Mouse (Mus musculus) liver, embryonic 12.5 days (tissue): ENCODE results near the gene Fkbpl. TPM values are rescaled to one million over a fixed set of nuclear protein-coding genes. Genes with fewer than 3 reads are reported as not detected.

Experiments used
- ATAC-seq: fragments of 200-750 bp; cut with Nextera tagmentation; 2 replicates; pipeline ENCODE4 v1.8.0; 2017; ENCODE audit warnings: moderate number of reproducible peaks, mild to moderate bottlenecking, moderate library complexity
- H3K27ac ChIP-seq: fragments of 300-500 bp; sonication (generic); 2 replicates; pipeline ENCODE4 v1.5.1; 2016; ENCODE audit warnings: mild to moderate bottlenecking
- H3K27me3 ChIP-seq: fragments of 300-500 bp; sonication (generic); replicated peaks from 2 replicates; pipeline ENCODE4 v1.6.1; 2016; ENCODE audit warnings: mild to moderate bottlenecking, moderate library complexity
- H3K36me3 ChIP-seq: fragments of 300-500 bp; sonication (generic); 2 replicates; pipeline ENCODE4 v1.6.1; 2016; ENCODE audit warnings: mild to moderate bottlenecking, moderate library complexity
- H3K4me1 ChIP-seq: fragments of 300-500 bp; sonication (generic); 2 replicates; pipeline ENCODE4 v1.6.1; 2016
- H3K4me2 ChIP-seq: fragments of 300-500 bp; sonication (generic); 2 replicates; pipeline ENCODE4 v1.6.1; 2016; ENCODE audit warnings: mild to moderate bottlenecking, moderate library complexity
- H3K4me3 ChIP-seq: fragments of 300-500 bp; sonication (generic); 2 replicates; pipeline ENCODE4 v1.5.1; 2016; ENCODE audit warnings: mild to moderate bottlenecking, moderate library complexity
- H3K9ac ChIP-seq: fragments of 300-500 bp; sonication (generic); 2 replicates; pipeline ENCODE4 v1.6.1; 2016; ENCODE audit warnings: mild to moderate bottlenecking, moderate library complexity
- H3K9me3 ChIP-seq: fragments of 300-500 bp; sonication (generic); replicated peaks from 2 replicates; pipeline ENCODE4 v1.6.1; 2016; ENCODE audit warnings: mild to moderate bottlenecking, moderate library complexity
- WGBS: fragments of 180-500 bp; shearing (Covaris S2); methylation state at CpG from one replicate; pipeline ENCODE4 v1.1.7; 2016; ENCODE audit not compliant: insufficient replicate concordance; 5-methylcytosine and 5-hydroxymethylcytosine counted together
- polyA plus RNA-seq: library from polyadenylated mRNA; unstranded; fragments of >200 nt; fragmentation: Nextera tagmentation; extraction: Ambion mirVana; gene quantifications from 2 replicates; pipeline ENCODE4 v1.2.1, GENCODE M21; 2016

The Fkbpl gene
- polyA plus RNA-seq, 1 experiment from 2014 or later, result 7.1 TPM

DNA sequence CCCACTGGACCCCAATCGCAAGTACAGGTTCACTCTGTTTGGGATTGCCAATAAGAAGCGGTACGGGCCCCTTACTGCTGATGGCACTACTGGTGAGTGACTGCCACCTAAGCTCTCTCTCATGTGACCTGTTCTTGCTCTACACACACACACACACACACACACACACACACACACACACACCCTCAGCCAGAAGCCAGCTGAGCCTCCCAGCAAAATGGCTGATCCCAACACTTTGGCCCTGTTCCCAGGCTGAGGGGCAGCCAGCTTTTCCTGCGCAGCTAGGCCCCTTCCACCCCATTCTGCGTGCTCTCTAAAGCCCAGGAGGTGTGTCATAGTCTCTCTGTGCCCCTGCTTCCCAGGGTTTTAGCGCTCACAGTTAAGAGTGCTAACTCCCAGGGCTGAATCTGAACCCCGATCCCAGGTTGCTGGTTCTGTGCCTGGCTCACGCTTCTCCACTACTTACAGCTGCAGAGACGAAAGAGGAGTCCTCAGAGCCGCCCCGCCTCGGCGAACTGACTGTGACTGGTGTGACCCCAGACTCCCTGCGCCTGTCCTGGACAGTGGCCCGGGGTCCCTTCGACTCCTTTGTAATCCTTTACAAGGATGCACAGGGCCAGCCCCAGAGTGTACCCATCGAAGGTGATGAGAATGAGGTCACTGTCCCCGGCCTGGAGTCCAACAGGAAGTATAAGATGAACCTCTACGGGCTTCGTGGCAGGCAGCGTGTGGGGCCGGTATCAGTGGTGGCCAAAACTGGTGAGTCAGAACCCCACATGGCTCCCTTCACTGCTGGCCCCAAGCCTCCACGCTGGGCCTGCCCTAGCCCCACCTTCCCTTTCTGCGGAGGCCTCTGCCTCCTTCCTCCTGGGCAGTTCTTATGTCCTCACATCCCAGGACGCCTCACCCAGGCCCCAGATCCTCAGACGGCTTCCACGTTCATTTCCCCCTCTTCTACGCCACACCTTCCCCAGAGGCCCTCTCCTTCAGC is 40.9 kb downstream of the Fkbpl start:
- no peak overlapping the region for H3K4me3 ChIP-seq
- 55% methylated on average over 28 of the region's 28 CpGs for WGBS
- H3K9ac ChIP-seq, result no peak overlapping the region
- H3K9me3 ChIP-seq, result no peaks in the 10 kb centered on the region
- H3K27ac ChIP-seq, result no peak overlapping the region
- no peaks in the 10 kb centered on the region for H3K36me3 ChIP-seq
- no peak for ATAC-seq
- H3K4me1 ChIP-seq, result 0 out of 2 replicates have a peak, but pooled peaks cover 12% of the 10 kb centered on the region
- peaks cover 46% of the 10 kb centered on the region for H3K27me3 ChIP-seq
- no peak overlapping the region for H3K4me2 ChIP-seq

DNA sequence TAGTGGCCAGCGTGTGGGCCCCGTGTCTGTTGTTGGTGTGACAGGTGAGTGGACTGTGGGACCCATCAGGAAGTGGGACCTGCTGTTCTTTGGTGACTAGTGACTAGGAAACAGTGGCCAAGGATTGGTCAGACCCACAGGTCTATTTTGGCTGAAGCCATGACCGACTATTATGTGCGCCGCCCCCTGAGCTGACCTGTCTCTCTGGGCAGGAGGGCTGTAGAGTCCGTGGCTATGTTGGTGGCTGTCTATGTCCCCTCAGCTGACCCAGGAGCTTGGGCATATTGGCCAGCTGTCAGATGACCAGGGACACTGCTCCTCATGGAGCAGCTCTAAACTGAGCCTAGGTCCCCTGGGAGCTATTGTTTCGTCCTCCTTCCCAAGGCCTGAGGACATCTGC is 44.3 kb downstream of the Fkbpl start:
- no peak for ATAC-seq
- Histone ChIP-seq H3K9me3 (no peaks in the 10 kb centered on the region), H3K36me3 (no peaks in the 10 kb centered on the region), H3K4me1 (0 out of 2 replicates have a peak, but pooled peaks cover 3% of the 10 kb centered on the region), H3K27me3 (peaks cover 16% of the 10 kb centered on the region; the same call in 1 of the 2 replicates), H3K27ac (no peak overlapping the region), H3K4me3 (no peak overlapping the region), H3K4me2 (no peak overlapping the region), H3K9ac (no peak overlapping the region)
- WGBS, result 75% methylated on average over 7 of the region's 7 CpGs

DNA sequence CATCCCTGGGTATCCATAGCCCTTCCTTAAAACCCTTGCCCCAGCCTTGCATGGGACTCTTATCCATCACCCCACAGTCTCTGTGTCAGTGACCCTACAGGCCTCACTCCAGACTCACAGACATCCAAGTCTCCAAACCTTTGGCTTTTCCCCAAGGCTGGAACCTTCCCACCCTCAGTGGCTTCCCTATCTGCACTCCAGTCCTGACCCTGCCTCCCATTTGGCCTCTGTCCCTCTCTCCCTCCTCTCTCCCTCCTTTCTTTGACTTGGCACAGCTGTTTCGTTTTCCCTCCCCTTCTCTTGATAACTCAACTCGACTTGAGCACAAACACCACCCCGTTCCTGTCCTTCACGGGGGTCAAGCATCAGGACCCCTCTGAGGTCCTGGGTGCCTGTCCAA is 45.9 kb downstream of the Fkbpl start:
- Histone ChIP-seq H3K27me3 (peaks cover 2% of the 10 kb centered on the region; the same call in 1 of the 2 replicates), H3K9ac (no peak overlapping the region), H3K27ac (no peak overlapping the region), H3K4me3 (no peak overlapping the region), H3K4me1 (no peaks in the 10 kb centered on the region), H3K36me3 (no peaks in the 10 kb centered on the region), H3K9me3 (no peaks in the 10 kb centered on the region), H3K4me2 (no peak overlapping the region)
- WGBS, result 51% methylated on average over 4 of the region's 4 CpGs
- ATAC-seq, result no peak

DNA sequence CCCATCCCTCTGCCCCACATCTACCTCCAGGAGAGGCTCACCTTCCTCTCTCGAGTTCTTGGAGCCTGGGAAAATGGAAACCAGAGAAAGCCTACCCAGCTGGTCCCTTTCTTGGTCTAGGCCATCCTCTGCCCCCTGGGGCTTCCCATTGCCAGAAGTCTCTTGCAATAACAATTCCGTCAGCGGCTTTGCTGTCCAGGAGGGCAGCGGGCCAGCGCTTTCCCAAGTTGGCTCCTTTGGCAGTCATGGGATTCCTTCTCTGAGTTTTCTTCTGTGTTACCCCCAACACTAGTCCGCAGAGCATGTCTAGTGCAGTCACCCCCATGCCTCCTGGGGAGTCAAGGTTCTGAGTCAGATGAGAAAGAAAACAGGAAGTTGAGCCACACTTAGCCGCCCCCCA is 48.3 kb downstream of the Fkbpl start:
- Histone ChIP-seq H3K36me3 (no peaks in the 10 kb centered on the region), H3K9me3 (no peaks in the 10 kb centered on the region), H3K27ac (no peak overlapping the region), H3K9ac (no peak overlapping the region), H3K4me3 (no peak overlapping the region), H3K4me2 (no peak overlapping the region), H3K27me3 (no peaks in the 10 kb centered on the region; the same call in 1 of the 2 replicates), H3K4me1 (no peaks in the 10 kb centered on the region)
- ATAC-seq, result no peak
- 65% methylated on average over 7 of the region's 7 CpGs for WGBS

Other genes with a start within 250 kb of the Fkbpl start
- gene BC051142, start 245.9 kb upstream of the Fkbpl start, polyA plus RNA-seq, result 0.18 and 0.31 TPM in 2 replicates
- not detected in 2 replicates for gene Btnl4, start 167.4 kb upstream of the Fkbpl start, polyA plus RNA-seq
- gene Btnl6, start 127.4 kb upstream of the Fkbpl start, polyA plus RNA-seq, result not detected in 2 replicates
- 1.7 and 2.0 TPM in 2 replicates for gene Notch4, start 80.5 kb upstream of the Fkbpl start, polyA plus RNA-seq
- 10.7 and 11.0 TPM in 2 replicates for gene Gpsm3, start 55.0 kb upstream of the Fkbpl start, polyA plus RNA-seq
- 6.9 and 8.3 TPM in 2 replicates for gene Pbx2, start 53.5 kb upstream of the Fkbpl start, polyA plus RNA-seq
- gene Ager, start 46.9 kb upstream of the Fkbpl start, polyA plus RNA-seq, result 1.3 and 1.5 TPM in 2 replicates
- gene Rnf5, start 41.1 kb upstream of the Fkbpl start, polyA plus RNA-seq, result 94.8 and 101 TPM in 2 replicates
- gene Agpat1, start 40.5 kb upstream of the Fkbpl start, polyA plus RNA-seq, result 31.2 and 31.7 TPM in 2 replicates
- 0.45 and 0.50 TPM in 2 replicates for gene Egfl8, start 28.8 kb upstream of the Fkbpl start, polyA plus RNA-seq
- gene Ppt2, start 16.3 kb upstream of the Fkbpl start, polyA plus RNA-seq, result 13.7 and 13.9 TPM in 2 replicates
- gene Prrt1, start 15.2 kb upstream of the Fkbpl start, polyA plus RNA-seq, result not detected in 2 replicates
- gene Atf6b, start 2.4 kb downstream of the Fkbpl start, polyA plus RNA-seq, result 37.0 and 37.3 TPM in 2 replicates
- 0.04 and 0.05 TPM in 2 replicates for gene Tnxb, start 25.8 kb downstream of the Fkbpl start, polyA plus RNA-seq
- 0.42 and 0.61 TPM in 2 replicates for gene C4b, start 99.1 kb downstream of the Fkbpl start, polyA plus RNA-seq
- not detected in 2 replicates for gene Cyp21a1, start 159.8 kb downstream of the Fkbpl start, polyA plus RNA-seq
- 18.0 and 18.6 TPM in 2 replicates for gene Stk19, start 192.2 kb downstream of the Fkbpl start, polyA plus RNA-seq
- 37.0 and 38.8 TPM in 2 replicates for gene Dxo, start 192.3 kb downstream of the Fkbpl start, polyA plus RNA-seq
- gene Skiv2l, start 205.4 kb downstream of the Fkbpl start, polyA plus RNA-seq, result 34.0 and 39.5 TPM in 2 replicates
- 69.3 and 72.0 TPM in 2 replicates for gene Nelfe, start 205.6 kb downstream of the Fkbpl start, polyA plus RNA-seq
- 83.5 and 85.0 TPM in 2 replicates for gene Cfb, start 217.8 kb downstream of the Fkbpl start, polyA plus RNA-seq
- 1.8 and 1.9 TPM in 2 replicates for gene Zbtb12, start 234.7 kb downstream of the Fkbpl start, polyA plus RNA-seq
- gene Gm20547, start 237.3 kb downstream of the Fkbpl start, polyA plus RNA-seq, result not detected in 2 replicates